Mouse (Mus musculus): ENCODE measurements around the gene Rbfox1. TPM values are rescaled to one million over a fixed set of nuclear protein-coding genes. Genes with fewer than 3 reads are reported as not detected.

The Rbfox1 gene
- polyA plus RNA-seq, 1 experiment from 2014 or later, result 1.6 TPM

- Histone ChIP-seq H3K27ac (ENCODE audit: low read length) (no peak overlapping the region), H3K27me3 (ENCODE audit: control insufficient read depth, insufficient read depth, low read depth, low read length) (no peaks in the 10 kb centered on the region), H3K36me3 (ENCODE audit: control insufficient read depth, insufficient read depth, low read length) (no peaks in the 10 kb centered on the region), H3K4me1 (replicated peaks; ENCODE audit: control insufficient read depth, insufficient read depth, low read length) (no peaks in the 10 kb centered on the region), H3K4me2 (ENCODE audit: low read depth, low read length) (no peak overlapping the region), H3K9ac (ENCODE audit: low read length) (no peak overlapping the region), H3K9me3 (ENCODE audit: control insufficient read depth, low read length) (no peaks in the 10 kb centered on the region), H3K4me3 (ENCODE audit: low read length) (no peak overlapping the region)
- no peak for ATAC-seq (ENCODE audit: low read depth)
- 87% methylated on average over 3 of the region's 3 CpGs for WGBS
These were observed 848.3 kb downstream of the Rbfox1 start for GRCm38 (mm10) chr16:6733427-6733826.

GRCm38 (mm10) chr16:6736566-6736965 lies 851.4 kb downstream of the Rbfox1 start:
- H3K9me3 ChIP-seq (ENCODE audit: control insufficient read depth, low read length), result no peaks in the 10 kb centered on the region
- H3K36me3 ChIP-seq (ENCODE audit: control insufficient read depth, insufficient read depth, low read length), result no peaks in the 10 kb centered on the region
- no peaks in the 10 kb centered on the region for H3K4me1 ChIP-seq (replicated peaks; ENCODE audit: control insufficient read depth, insufficient read depth, low read length)
- H3K9ac ChIP-seq (ENCODE audit: low read length), result no peak overlapping the region
- WGBS, result 75% methylated on average over 2 of the region's 2 CpGs
- no peak overlapping the region for H3K27ac ChIP-seq (ENCODE audit: low read length)
- H3K4me2 ChIP-seq (ENCODE audit: low read depth, low read length), result no peak overlapping the region
- no peak for ATAC-seq (ENCODE audit: low read depth)
- no peak overlapping the region for H3K4me3 ChIP-seq (ENCODE audit: low read length)
- no peaks in the 10 kb centered on the region for H3K27me3 ChIP-seq (ENCODE audit: control insufficient read depth, insufficient read depth, low read depth, low read length)

- no peak overlapping the region for H3K4me3 ChIP-seq (ENCODE audit: low read length)
- no peaks in the 10 kb centered on the region for H3K36me3 ChIP-seq (ENCODE audit: control insufficient read depth, insufficient read depth, low read length)
- H3K9ac ChIP-seq (ENCODE audit: low read length), result no peak overlapping the region
- H3K9me3 ChIP-seq (ENCODE audit: control insufficient read depth, low read length), result no peaks in the 10 kb centered on the region
- no peak for ATAC-seq (ENCODE audit: low read depth)
- 74% methylated on average over 3 of the region's 3 CpGs for WGBS
- H3K4me1 ChIP-seq (replicated peaks; ENCODE audit: control insufficient read depth, insufficient read depth, low read length), result no peaks in the 10 kb centered on the region
- no peaks in the 10 kb centered on the region for H3K27me3 ChIP-seq (ENCODE audit: control insufficient read depth, insufficient read depth, low read depth, low read length)
- no peak overlapping the region for H3K4me2 ChIP-seq (ENCODE audit: low read depth, low read length)
- H3K27ac ChIP-seq (ENCODE audit: low read length), result no peak overlapping the region
These were observed 851.8 kb downstream of the Rbfox1 start for GRCm38 (mm10) chr16:6736998-6737397.

- Histone ChIP-seq H3K9me3 (ENCODE audit: control insufficient read depth, low read length) (no peaks in the 10 kb centered on the region), H3K9ac (ENCODE audit: low read length) (no peak overlapping the region), H3K27me3 (ENCODE audit: control insufficient read depth, insufficient read depth, low read depth, low read length) (no peaks in the 10 kb centered on the region), H3K4me1 (replicated peaks; ENCODE audit: control insufficient read depth, insufficient read depth, low read length) (no peaks in the 10 kb centered on the region), H3K4me2 (ENCODE audit: low read depth, low read length) (no peak overlapping the region), H3K36me3 (ENCODE audit: control insufficient read depth, insufficient read depth, low read length) (no peaks in the 10 kb centered on the region), H3K27ac (ENCODE audit: low read length) (no peak overlapping the region), H3K4me3 (ENCODE audit: low read length) (no peak overlapping the region)
- WGBS, result 84% methylated on average over 2 of the region's 2 CpGs
- ATAC-seq (ENCODE audit: low read depth), result no peak
These were observed 861.0 kb downstream of the Rbfox1 start for GRCm38 (mm10) chr16:6746116-6746515.

GRCm38 (mm10) chr16:6750491-6750890 lies 865.3 kb downstream of the Rbfox1 start:
- no peaks in the 10 kb centered on the region for H3K36me3 ChIP-seq (ENCODE audit: control insufficient read depth, insufficient read depth, low read length)
- WGBS, result 56% methylated on average over 2 of the region's 2 CpGs
- H3K4me2 ChIP-seq (ENCODE audit: low read depth, low read length), result no peak overlapping the region
- no peaks in the 10 kb centered on the region for H3K4me1 ChIP-seq (replicated peaks; ENCODE audit: control insufficient read depth, insufficient read depth, low read length)
- no peak overlapping the region for H3K4me3 ChIP-seq (ENCODE audit: low read length)
- no peaks in the 10 kb centered on the region for H3K27me3 ChIP-seq (ENCODE audit: control insufficient read depth, insufficient read depth, low read depth, low read length)
- no peak for ATAC-seq (ENCODE audit: low read depth)
- no peak overlapping the region for H3K9ac ChIP-seq (ENCODE audit: low read length)
- no peak overlapping the region for H3K27ac ChIP-seq (ENCODE audit: low read length)
- H3K9me3 ChIP-seq (ENCODE audit: control insufficient read depth, low read length), result no peaks in the 10 kb centered on the region

GRCm38 (mm10) chr16:6754847-6755246 lies 869.7 kb downstream of the Rbfox1 start:
- no peak overlapping the region for H3K9ac ChIP-seq (ENCODE audit: low read length)
- H3K4me2 ChIP-seq (ENCODE audit: low read depth, low read length), result no peak overlapping the region
- ATAC-seq (ENCODE audit: low read depth), result no peak

GRCm38 (mm10) chr16:6769495-6770237 lies 884.5 kb downstream of the Rbfox1 start:
- H3K36me3 ChIP-seq (ENCODE audit: control insufficient read depth, insufficient read depth, low read length), result no peaks in the 10 kb centered on the region
- WGBS, result 50% methylated on average over 14 of the region's 14 CpGs

More at GRCm38 (mm10) chr16:6754847-6755246, 869.7 kb downstream of the Rbfox1 start:
- Histone ChIP-seq H3K27ac (ENCODE audit: low read length) (no peak overlapping the region), H3K36me3 (ENCODE audit: control insufficient read depth, insufficient read depth, low read length) (no peaks in the 10 kb centered on the region), H3K9me3 (ENCODE audit: control insufficient read depth, low read length) (no peaks in the 10 kb centered on the region), H3K4me1 (replicated peaks; ENCODE audit: control insufficient read depth, insufficient read depth, low read length) (no peaks in the 10 kb centered on the region), H3K4me3 (ENCODE audit: low read length) (no peak overlapping the region), H3K27me3 (ENCODE audit: control insufficient read depth, insufficient read depth, low read depth, low read length) (no peaks in the 10 kb centered on the region)
- 58% methylated on average over 3 of the region's 3 CpGs for WGBS

GRCm38 (mm10) chr16:6777506-6778185 lies 892.5 kb downstream of the Rbfox1 start:
- H3K36me3 ChIP-seq (ENCODE audit: control insufficient read depth, insufficient read depth, low read length), result no peaks in the 10 kb centered on the region
- no peak overlapping the region for H3K27ac ChIP-seq (ENCODE audit: low read length)
- no peak overlapping the region for H3K4me3 ChIP-seq (ENCODE audit: low read length)
- no peaks in the 10 kb centered on the region for H3K9me3 ChIP-seq (ENCODE audit: control insufficient read depth, low read length)
- no peaks in the 10 kb centered on the region for H3K4me1 ChIP-seq (replicated peaks; ENCODE audit: control insufficient read depth, insufficient read depth, low read length)
- WGBS, result 70% methylated on average over 6 of the region's 6 CpGs
- H3K9ac ChIP-seq (ENCODE audit: low read length), result no peak overlapping the region
- ATAC-seq (ENCODE audit: low read depth), result no peak
- no peak overlapping the region for H3K4me2 ChIP-seq (ENCODE audit: low read depth, low read length)
- H3K27me3 ChIP-seq (ENCODE audit: control insufficient read depth, insufficient read depth, low read depth, low read length), result no peaks in the 10 kb centered on the region

More at GRCm38 (mm10) chr16:6769495-6770237, 884.5 kb downstream of the Rbfox1 start:
- no peaks in the 10 kb centered on the region for H3K27me3 ChIP-seq (ENCODE audit: control insufficient read depth, insufficient read depth, low read depth, low read length)
- peak; percentile 64; the same call in 1 of the 2 replicates for ATAC-seq (ENCODE audit: low read depth)
- no peak overlapping the region for H3K27ac ChIP-seq (ENCODE audit: low read length)
- no peaks in the 10 kb centered on the region for H3K9me3 ChIP-seq (ENCODE audit: control insufficient read depth, low read length)
- no peak overlapping the region for H3K4me3 ChIP-seq (ENCODE audit: low read length)
- H3K4me1 ChIP-seq (replicated peaks; ENCODE audit: control insufficient read depth, insufficient read depth, low read length), result no peaks in the 10 kb centered on the region
- no peak overlapping the region for H3K9ac ChIP-seq (ENCODE audit: low read length)
- H3K4me2 ChIP-seq (ENCODE audit: low read depth, low read length), result no peak overlapping the region

GRCm38 (mm10) chr16:6784144-6784543 lies 899.0 kb downstream of the Rbfox1 start:
- Histone ChIP-seq H3K36me3 (ENCODE audit: control insufficient read depth, insufficient read depth, low read length) (no peaks in the 10 kb centered on the region), H3K27ac (ENCODE audit: low read length) (no peak overlapping the region), H3K4me2 (ENCODE audit: low read depth, low read length) (no peak overlapping the region), H3K27me3 (ENCODE audit: control insufficient read depth, insufficient read depth, low read depth, low read length) (no peaks in the 10 kb centered on the region), H3K9me3 (ENCODE audit: control insufficient read depth, low read length) (no peaks in the 10 kb centered on the region), H3K4me1 (replicated peaks; ENCODE audit: control insufficient read depth, insufficient read depth, low read length) (no peaks in the 10 kb centered on the region), H3K9ac (ENCODE audit: low read length) (no peak overlapping the region), H3K4me3 (ENCODE audit: low read length) (no peak overlapping the region)
- ATAC-seq (ENCODE audit: low read depth), result no peak
- 46% methylated on average over 5 of the region's 5 CpGs for WGBS

Measured in lung, embryonic 16.5 days (tissue).